Mouse (Mus musculus) gonadal fat pad, adult 2 months (tissue): ENCODE results near the gene Rnls. TPM values are rescaled to one million over a fixed set of nuclear protein-coding genes. Genes with fewer than 3 reads are reported as not detected.

Experiments used
- DNase-seq: peaks from one replicate; pipeline ENCODE4 v3.0.0-alpha.2; 2012; ENCODE audit warnings: low read depth
- polyA plus RNA-seq: library from polyadenylated mRNA; depleted of rRNA; stranded (reverse); fragments of >200 nt; gene quantifications from 2 replicates; pipeline ENCODE4 v1.2.3, GENCODE M21; 2012

The Rnls gene
- polyA plus RNA-seq, 1 experiment, result 2.1 TPM

DNA sequence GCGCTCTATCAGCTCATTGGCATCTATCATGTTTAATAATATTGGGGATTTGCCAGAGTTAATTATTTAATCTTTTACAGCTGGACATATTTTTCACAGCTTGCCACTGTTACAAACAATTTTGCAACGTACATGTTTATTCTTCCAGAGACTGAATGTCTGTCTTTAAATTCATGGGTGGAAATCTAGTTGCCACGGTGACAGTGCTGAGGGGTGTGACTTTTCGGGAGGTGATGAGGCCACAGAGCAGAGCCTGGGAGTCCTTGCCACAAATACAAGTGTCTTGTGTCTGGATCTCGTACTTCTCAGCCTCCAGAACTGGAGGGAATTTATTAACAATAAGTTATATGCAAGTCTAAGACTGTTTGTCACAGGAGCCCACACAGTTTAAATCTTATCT lies 212.5 kb downstream of the Rnls start:
- DNase-seq, result no peak

DNA sequence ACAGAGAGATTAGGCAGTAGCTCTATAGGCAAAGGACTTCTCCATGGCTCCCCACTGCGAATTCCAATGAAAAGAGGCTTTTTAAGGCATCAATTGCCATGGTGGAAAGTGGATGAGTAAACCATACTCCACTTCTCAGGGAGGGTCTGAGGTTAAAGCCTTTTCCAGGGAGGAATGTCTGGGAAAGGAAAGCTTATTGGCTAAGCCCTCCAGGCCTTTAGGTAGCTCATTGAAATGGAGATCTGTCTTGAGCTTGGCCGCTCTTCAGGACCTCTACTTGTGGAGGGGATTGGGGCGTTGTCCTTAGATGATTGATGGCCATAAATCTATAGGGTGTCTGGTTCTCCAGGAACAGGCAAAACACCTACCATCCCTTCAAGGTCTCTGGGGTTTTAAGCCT lies 213.2 kb downstream of the Rnls start:
- DNase-seq, result no peak

DNA sequence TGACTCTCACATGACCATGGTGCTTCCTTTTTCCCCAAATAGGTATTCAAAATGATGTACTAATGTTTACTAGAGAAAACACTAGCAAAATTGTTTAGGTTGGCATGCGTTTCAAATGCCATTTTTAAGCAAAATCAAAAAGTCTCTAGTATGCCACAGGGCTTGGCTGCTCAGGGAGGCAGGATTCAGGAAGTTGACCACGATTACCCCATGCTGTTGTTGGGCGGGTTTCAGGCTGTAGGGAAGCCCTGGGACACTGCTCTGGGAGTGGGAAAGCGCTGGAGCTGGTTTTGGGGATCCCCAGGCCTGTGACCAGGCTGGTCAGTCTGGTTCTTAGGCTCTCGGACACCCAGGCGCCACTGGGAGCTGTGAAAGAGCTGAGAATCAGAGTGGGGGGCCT lies 213.7 kb downstream of the Rnls start:
- no peak for DNase-seq

DNA sequence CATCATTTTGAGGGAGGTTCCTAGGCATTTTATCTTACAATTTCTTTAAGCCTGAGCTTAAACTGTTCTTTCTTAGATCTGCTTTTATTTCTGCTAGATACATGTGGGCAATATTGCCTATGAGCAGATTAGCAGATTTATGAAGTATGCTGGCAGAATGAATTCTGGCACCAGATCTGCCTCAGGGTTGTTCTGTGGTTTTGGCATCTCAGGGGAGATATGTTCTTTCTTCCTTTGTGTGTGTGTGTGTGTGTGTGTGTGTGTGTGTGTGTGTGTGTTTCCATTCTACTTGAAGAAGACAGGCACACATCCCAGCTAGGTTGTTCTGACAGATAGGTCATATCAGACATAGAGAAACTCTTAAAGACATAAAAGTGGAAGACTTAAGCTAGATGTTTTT lies 218.1 kb downstream of the Rnls start:
- DNase-seq, result no peak

DNA sequence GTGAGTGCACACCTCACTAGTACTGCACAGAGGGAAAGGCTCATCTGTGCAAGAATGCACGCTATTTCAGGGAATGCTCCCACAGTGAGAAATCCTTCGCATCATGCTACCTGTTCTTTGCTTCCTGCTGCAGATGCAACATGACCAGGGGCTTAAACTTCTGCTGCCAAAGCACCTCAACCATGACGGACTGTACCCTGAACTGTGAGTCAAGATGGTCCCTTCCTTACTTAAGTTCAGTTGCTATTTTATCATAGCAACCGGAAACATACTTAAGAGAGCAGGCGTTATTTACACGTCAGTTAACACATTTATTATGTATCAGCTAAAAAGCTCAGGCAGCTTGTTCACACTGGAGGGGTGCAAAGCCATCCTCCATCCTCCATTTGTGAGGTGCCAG lies 222.2 kb downstream of the Rnls start:
- no peak for DNase-seq

DNA sequence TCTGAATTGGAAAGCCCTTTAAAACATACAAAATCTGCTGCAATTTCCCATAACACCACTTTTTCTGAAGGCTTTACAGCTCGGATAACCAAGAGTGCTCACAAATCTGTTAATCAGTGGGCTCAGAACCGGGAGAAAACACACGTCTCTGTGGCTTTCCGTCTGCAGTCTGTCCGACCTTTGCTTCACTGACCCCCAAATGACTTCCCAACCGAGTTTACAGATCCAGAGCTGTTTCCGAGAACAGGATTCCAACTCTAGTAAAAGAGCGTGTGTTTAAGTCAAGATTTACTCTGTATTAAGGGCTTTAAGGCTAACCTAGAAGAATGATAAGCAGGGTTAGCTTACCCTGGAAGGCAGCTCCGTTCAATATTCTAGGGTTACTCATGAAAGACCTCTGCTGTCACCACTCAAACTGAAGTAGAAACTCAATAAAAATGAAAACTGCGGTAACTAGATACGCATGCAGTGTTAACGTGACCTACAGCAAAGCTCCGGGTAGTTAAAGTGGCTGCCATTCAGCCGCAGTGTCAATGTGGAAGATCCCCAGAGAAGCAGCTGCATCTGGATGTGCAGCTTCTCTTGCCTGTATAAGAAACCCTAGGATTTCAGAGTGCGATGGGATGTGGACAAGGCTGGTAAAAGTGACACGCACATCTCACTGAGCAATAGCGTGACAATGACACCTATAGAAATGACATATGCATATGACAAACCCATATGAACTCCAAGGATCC lies 224.4 kb downstream of the Rnls start:
- no peak for DNase-seq

DNA sequence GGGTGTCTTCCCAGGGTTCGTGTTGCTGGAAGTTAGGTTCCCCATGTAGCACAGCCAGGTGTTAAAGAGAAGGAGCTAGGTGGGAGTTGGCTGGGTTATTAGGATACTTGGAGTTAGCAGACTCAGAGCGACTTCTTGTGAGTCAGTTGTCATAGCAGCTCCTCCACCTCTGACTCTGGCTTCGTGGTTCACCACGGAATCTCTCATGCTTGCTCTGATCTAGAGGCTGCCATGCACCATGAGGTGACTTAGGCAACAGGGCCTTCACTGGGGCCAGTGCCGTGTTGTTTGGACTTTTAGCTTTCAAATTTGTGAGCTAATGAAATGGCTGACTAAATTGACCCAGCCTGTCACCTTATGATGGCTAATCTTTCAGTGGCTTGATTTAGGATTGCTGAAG lies 227.3 kb downstream of the Rnls start:
- DNase-seq, result no peak

DNA sequence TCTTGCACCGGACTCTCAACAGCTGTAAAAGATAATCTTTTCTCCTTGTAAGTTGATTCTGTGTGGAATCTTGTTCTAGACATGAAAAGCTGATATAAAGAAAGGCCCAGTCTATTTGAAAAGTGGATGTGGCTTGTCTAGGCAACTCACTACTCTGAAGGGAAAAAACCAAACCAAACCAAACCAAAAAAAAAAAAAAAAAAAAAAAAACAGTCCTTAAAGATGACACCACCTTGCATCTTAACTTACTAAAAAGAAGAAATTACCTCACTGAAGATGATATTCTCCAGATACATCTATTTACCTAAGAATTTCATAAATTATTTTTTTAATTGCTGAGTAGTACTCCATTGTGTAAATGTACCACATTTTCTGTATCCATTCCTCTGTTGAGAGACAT lies 230.2 kb downstream of the Rnls start:
- DNase-seq, result no peak

DNA sequence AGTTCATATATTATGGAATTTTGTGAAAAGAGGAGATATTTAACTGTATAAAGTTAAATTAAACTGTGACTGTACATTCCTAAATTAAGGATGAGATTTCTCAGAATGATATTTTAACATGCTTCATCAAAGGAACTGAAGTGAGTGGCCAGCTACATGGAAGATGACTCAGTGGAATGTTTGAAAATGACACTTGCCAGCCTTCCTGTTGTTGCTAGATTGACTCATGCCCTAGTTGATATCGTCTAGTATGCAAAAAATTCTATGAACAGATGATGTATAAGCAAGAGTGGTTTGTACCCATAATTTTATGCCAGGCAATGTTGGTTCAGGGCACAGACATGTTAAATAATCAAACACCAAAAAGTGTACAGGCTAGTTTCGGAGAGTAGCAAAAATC lies 232.2 kb downstream of the Rnls start:
- DNase-seq, result no peak

DNA sequence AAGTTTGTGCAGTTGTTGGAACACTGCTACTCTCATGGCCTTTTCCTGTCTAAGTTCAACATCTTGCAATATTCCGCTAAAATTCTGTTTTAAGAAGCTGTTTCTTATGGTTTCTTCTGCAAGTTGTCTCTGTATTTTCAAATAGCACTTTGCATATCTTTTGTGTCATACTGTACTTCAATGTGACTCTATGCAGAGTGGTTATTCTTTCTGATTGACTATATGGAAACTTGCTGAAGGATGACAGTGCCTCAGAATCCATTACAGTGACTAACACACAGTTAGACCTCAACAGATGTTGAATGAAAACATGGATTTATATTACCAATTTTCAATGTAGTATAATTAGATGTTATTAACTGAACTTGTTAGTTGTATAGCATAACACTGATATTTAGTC lies 232.9 kb downstream of the Rnls start:
- no peak for DNase-seq

DNA sequence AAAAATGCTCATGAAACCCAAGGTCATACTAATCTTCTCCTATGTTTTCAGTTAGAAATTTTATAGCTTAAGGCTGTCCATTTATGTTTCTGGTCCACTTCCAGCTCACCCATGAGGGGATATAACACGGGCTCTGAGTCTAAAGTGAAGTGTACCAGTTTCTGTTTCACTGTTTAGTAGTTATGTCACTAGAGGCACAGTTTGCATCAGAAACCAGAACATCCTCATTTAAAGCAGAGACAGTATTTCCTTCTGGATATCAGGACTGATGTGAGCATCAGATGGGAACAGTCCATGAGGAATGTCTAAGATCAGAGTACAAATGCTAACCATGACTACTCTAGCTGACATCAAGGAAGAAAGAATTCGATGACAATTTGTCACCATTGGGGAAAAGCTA lies 233.9 kb downstream of the Rnls start:
- no peak for DNase-seq

DNA sequence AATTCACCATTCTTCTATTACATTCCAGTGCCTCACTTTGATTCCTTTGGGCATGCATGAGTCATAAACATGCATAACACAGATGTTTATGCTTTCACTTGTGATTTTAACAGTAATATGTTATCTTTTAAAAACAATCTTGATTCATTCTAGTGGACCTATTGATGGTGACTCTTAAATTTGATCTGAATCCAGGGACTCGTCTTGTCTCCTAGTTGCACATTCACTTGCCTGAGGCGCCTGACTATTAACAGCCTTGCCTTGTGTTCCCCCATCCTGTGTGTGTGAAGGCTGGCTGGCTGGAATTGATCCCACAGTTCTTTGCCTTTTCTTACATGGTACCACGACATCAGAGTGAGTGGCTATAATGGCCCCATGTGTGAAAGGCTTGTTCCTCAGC lies 243.7 kb downstream of the Rnls start:
- DNase-seq, result no peak

DNA sequence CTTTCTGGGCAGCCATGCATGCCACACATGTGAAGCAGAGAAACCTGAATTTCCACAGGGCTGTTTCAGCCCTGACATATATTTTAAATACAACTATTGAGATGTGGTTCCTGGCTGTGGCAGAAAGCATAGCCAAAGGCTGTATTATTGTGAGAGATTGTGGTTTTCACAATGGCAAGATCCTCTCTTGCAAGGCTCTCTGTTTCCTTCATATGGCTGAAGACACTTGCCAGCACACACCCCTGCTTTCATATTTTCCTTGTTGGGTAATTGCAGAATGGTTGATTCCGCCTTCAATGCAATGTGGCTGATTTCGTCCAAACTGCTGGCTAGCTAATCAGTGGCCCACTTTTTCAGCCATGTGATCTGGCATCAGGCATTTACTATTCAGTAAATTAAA lies 248.9 kb downstream of the Rnls start:
- DNase-seq, result peak; percentile 24

DNA sequence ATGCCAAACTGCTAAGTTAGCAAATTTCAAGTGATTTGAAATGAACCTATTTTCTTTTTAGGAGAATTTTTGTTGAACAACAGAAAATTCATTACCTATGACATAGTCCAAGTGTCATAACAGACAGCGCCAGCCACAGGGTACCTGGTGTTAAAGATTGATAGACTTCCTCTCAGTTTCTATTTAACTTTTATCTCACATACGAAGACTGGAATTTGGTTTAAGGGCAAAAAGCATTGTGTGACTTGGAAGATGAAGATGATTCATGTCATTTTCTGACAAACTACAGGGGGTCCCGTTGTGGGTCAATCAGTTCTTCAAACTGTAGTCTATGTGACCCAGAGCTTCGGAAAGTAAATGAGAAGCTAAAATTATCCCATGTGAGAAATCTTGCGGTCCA lies 254.8 kb downstream of the Rnls start:
- no peak for DNase-seq

DNA sequence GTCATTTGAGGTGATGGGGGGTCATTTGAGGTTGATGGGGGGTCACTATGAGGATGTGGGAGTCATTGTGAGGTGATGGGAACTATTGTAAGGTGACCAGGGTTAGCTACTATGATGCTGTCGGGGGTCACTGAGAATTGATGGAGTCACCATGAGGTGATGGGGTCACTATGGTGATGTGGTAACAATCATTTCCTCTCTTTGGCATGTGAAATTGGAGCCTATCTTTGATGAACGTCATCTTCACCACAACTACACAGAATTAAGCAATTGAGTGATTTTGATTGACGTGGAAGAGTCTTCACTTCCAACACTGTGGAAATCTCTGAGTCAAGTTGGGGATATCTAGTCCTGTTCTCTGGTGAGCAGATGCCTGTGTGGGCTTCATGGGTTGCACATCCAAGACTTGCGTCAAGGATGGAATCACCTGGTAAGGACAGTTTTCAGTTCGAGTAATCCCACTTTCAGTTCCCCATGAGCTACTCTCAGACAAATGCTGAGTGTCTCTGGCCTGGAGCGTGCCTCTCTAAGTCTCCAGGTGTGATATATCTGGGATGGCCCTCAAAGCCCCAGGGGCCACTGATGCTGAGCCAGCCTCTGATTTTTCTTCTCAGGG lies 269.4 kb downstream of the Rnls start:
- no peak for DNase-seq

DNA sequence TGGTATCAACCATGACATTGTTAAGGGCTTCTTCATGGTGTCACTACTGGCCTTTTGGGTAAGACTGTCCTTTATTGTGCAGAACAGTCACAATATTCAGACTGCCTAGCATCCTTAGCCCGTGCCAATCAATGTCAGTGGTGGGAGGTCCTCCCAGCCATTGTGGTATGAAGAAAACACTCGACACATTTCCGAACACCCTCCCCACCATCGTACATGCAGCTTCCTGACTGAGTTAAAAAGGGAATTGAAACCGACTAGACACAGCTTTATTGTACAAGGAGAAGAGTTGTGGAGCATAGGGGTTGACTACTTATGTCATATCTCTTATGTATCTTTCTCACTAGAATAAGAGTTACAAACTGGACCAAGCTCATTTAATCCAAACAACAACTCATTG lies 272.1 kb downstream of the Rnls start:
- no peak for DNase-seq

DNA sequence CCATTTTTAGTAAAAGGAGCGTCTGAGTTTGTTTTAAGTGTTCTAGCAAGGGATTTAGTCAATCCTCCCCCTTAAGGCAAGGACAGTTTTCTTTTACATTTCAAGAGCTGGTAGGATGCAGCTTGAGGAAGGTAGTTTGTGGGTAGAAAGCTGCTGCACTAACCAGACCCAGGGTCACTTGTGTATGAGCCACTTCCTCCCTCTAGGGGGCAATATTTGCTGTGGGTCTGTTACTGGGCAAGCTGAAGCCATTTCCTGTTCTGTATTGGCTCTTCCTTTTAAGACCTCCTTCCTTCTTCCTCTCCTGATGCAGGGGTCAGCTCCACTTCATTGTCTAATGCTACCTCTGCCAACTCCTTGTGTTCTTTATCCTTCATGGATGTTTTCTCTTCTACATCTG lies 273.2 kb downstream of the Rnls start:
- no peak for DNase-seq

DNA sequence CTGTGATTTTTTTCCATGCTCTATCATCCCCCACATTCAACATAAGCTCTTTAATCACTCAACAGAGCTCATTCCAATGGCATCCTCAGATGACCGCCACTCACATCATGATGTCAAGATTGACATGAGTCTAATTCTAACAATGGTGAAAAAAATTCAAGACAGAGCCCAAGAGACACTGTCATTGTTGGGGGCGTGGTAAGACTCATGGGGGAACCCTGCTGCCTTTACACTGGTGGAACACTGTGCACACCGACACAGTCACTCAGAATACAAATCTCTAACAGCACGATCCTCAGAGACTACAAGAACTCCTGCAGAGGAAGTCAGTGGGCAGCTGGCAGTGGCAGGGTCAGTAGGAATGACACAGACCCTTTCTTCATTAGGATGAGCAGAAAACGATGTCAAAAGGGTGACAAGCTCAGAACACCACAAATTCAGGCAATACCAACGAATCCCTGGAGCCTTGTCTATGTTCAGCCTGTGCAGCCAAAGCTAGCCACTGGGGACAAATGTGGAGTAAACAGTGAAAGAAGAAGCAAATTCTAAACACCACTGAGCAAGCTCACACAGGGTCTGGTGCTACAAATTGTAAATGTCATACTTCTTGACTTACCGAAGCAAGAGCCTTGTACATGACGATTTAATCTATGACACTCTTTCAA lies 277.3 kb downstream of the Rnls start:
- DNase-seq, result no peak

DNA sequence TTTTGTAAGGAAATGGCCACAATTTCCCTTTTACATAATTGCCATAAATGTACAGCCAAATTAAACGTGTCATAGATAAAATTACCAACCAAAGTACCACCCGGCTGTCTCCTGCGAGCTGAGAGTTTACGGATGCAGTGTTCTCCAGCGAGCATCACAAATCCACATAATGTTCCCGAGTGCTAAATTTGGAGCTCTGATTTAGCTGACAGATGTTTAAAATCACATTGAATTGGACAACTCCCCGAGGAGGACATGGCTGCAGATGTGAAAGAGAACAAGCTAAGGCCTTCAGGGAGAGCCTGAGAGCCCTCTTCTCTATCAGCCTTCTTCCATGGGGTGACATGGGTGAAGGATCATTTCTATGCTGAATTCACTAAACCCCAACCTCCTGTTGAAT lies 278.3 kb downstream of the Rnls start:
- no peak for DNase-seq

DNA sequence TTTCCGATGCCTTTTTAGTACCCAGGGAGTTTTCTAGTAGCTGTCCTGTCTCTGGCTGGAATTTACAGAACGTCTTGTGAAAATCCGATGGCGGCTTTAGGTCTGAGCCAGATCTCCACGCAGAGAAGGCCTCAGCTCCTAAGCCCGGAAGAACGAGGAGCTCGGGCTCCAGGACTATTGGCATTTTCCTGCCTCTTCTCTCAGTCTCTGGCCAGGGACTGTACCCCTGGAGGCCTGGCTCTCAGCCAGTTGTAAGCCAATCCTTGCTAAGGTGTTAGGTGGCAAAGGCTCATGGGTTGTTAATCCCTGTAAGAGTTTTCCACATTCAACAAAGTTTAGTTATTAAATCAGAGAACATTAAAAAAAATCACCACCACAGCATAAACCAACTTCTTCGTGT lies 281.7 kb downstream of the Rnls start:
- peak; percentile 28 for DNase-seq

DNA sequence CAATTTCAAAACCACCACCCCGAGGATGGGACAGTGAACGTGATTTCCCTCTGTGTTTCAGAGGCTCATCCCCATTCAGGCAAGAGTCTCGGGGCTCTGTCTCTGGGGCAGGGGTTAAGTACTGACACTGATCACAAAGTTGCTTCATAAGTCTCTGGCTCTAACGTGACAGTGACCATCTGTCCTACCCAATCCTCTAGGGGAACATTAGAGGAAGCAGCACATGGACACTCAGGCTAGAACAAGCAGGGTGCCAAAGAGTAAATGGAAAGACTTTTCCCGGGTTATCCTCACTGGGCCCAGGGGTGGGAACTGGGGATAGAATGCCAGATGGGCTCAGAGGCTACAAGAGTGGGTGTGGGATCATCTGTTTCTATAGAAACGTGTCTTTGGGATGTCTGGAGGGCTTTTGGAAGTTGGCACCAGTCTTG lies 282.1 kb downstream of the Rnls start:
- peak; percentile 6 for DNase-seq

DNA sequence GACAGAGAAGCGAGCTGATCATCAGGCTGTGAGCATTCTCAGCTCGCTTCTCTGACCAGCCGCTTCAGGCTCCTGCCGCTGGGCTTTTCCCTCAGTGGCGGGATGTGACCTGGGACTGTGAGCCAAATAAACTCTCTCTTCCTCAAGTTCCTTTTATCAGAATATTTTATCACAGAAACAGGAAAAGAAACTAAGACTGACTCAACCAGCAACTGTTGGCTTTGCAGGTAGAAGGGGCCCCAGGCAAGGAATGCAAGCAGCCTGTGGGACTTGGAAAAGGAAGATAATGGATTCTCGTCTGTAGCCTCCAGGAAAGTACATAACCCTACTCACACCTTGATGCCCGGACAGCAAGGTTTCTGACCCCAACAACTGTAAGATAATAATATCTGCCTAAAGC lies 283.0 kb downstream of the Rnls start:
- no peak for DNase-seq

DNA sequence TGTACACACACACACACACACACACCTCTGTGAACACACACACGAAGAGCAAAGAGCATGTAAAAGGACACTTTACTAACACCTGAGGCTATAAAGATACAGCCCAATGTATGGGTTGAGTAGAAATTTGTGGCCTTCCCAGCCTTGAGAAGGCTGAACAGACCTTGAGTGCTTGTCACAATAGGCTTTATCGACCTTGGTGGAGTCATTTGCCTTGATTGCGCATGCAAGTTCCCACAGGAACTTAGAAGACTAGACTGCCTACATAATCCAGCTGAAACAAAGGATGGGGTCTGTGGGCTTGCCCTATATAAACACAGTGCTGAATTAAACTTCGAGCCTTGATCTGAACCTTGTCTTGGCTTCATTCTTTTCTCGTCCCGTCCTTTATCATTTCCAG lies 288.2 kb downstream of the Rnls start:
- DNase-seq, result no peak

DNA sequence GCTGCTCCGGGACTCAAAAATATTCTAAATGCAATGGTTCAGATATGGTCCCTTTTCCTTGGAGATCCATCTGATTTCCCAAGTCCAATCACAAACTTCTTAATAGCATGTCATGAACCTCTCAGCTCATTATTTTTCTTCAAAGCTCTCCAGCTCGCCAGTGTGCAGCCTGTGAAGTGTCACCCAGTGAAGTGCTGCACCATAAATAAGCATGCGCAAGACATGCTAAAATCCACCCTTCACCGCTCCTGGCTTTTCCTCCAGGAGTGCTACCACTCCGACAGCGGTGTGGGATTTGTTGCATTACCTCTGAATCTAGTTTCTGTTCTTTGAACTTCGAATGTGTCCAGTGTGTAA lies 289.3 kb downstream of the Rnls start:
- no peak for DNase-seq
